Mouse (Mus musculus) kidney, embryonic 14.5 days (tissue): ENCODE data around the gene Kcna10. TPM values are rescaled to one million over a fixed set of nuclear protein-coding genes. Genes with fewer than 3 reads are reported as not detected.

Experiments used
- ATAC-seq: fragments of 200-750 bp; cut with Nextera tagmentation; 2 replicates; pipeline ENCODE4 v1.8.0; 2017; ENCODE audit warnings: moderate number of reproducible peaks, mild to moderate bottlenecking, moderate TSS enrichment, moderate library complexity; ENCODE audit not compliant: low FRiP score, low TSS enrichment
- H3K27ac ChIP-seq: fragments of 300-500 bp; sonication (generic); 2 replicates; pipeline ENCODE4 v1.5.1; 2014; ENCODE audit warnings: low read depth, mild to moderate bottlenecking, low read length, moderate library complexity, mixed read lengths
- H3K27me3 ChIP-seq: fragments of 300-500 bp; sonication (generic); 2 replicates; pipeline ENCODE4 v1.6.1; 2014; ENCODE audit warnings: mild to moderate bottlenecking, low read length; ENCODE audit not compliant: control insufficient read depth, insufficient read depth
- H3K36me3 ChIP-seq: fragments of 300-500 bp; sonication (generic); 2 replicates; pipeline ENCODE4 v1.6.1; 2014; ENCODE audit warnings: low read length, mixed read lengths; ENCODE audit not compliant: control insufficient read depth, insufficient read depth
- H3K4me1 ChIP-seq: fragments of 300-500 bp; sonication (generic); 2 replicates; pipeline ENCODE4 v1.6.1; 2014; ENCODE audit warnings: low read length, mixed read lengths; ENCODE audit not compliant: control insufficient read depth, insufficient read depth
- H3K4me2 ChIP-seq: fragments of 300-500 bp; sonication (generic); replicated peaks from 2 replicates; pipeline ENCODE4 v1.6.1; 2014; ENCODE audit warnings: low read depth, mild to moderate bottlenecking, low read length
- H3K4me3 ChIP-seq: fragments of 300-500 bp; sonication (generic); 2 replicates; pipeline ENCODE4 v1.5.1; 2014; ENCODE audit warnings: mild to moderate bottlenecking, low read length
- H3K9ac ChIP-seq: fragments of 300-500 bp; sonication (generic); 2 replicates; pipeline ENCODE4 v1.6.1; 2014; ENCODE audit warnings: low read depth, mild to moderate bottlenecking, low read length, moderate library complexity
- H3K9me3 ChIP-seq: fragments of 300-500 bp; sonication (generic); 2 replicates; pipeline ENCODE4 v1.6.1; 2016; ENCODE audit warnings: low read length; ENCODE audit not compliant: control insufficient read depth
- WGBS: fragments of 180-500 bp; shearing (Covaris S2); extraction: QIAGEN DNeasy Blood & Tissue Kit; methylation state at CpG from one replicate; pipeline ENCODE4 v1.1.7; 2014; 5-methylcytosine and 5-hydroxymethylcytosine counted together
- polyA plus RNA-seq: library from polyadenylated mRNA; unstranded; fragments of >200 nt; fragmentation: Nextera tagmentation; extraction: Ambion mirVana; gene quantifications from 2 replicates; pipeline ENCODE4 v1.2.1, GENCODE M21; 2014

The Kcna10 gene
- polyA plus RNA-seq, 1 experiment from 2014 or later = not detected

- Histone ChIP-seq H3K4me2 (no peak overlapping the region), H3K4me1 (0 out of 2 replicates have a peak, but pooled peaks cover 5% of the 10 kb centered on the region), H3K27ac (no peak overlapping the region), H3K9ac (no peak overlapping the region), H3K4me3 (no peak overlapping the region), H3K36me3 (no peaks in the 10 kb centered on the region), H3K27me3 (no peaks in the 10 kb centered on the region), H3K9me3 (no peaks in the 10 kb centered on the region)
- ATAC-seq = peak; percentile 28; the same call in 1 of the 2 replicates
- WGBS = 60% methylated on average over 7 of the region's 7 CpGs
These were observed 24.9 kb downstream of the Kcna10 start for GRCm38 (mm10) chr3:107207625-107208253.

GRCm38 (mm10) chr3:107214606-107215005 is 31.8 kb downstream of the Kcna10 start:
- Histone ChIP-seq H3K36me3 (no peaks in the 10 kb centered on the region), H3K4me1 (no peaks in the 10 kb centered on the region), H3K9me3 (no peaks in the 10 kb centered on the region), H3K27ac (no peak overlapping the region), H3K9ac (no peak overlapping the region), H3K27me3 (no peaks in the 10 kb centered on the region), H3K4me3 (no peak overlapping the region), H3K4me2 (no peak overlapping the region)
- 77% methylated on average over 5 of the region's 5 CpGs for WGBS
- ATAC-seq = no peak

GRCm38 (mm10) chr3:107216400-107217100 is 33.7 kb downstream of the Kcna10 start:
- Histone ChIP-seq H3K4me1 (no peaks in the 10 kb centered on the region), H3K9ac (no peak overlapping the region), H3K4me3 (no peak overlapping the region), H3K27ac (no peak overlapping the region), H3K9me3 (no peaks in the 10 kb centered on the region), H3K27me3 (no peaks in the 10 kb centered on the region), H3K36me3 (no peaks in the 10 kb centered on the region), H3K4me2 (no peak overlapping the region)
- 72% methylated on average over 8 of the region's 8 CpGs for WGBS
- ATAC-seq = no peak

- ATAC-seq = no peak
- H3K4me1 ChIP-seq = no peaks in the 10 kb centered on the region
- WGBS = 83% methylated on average over 3 of the region's 3 CpGs
- H3K9ac ChIP-seq = no peak overlapping the region
- no peak overlapping the region for H3K27ac ChIP-seq
- no peaks in the 10 kb centered on the region for H3K27me3 ChIP-seq
- H3K4me3 ChIP-seq = no peak overlapping the region
- no peaks in the 10 kb centered on the region for H3K36me3 ChIP-seq
- no peak overlapping the region for H3K4me2 ChIP-seq
- H3K9me3 ChIP-seq = no peaks in the 10 kb centered on the region
These were observed 34.2 kb downstream of the Kcna10 start for GRCm38 (mm10) chr3:107217101-107217480.

- Histone ChIP-seq H3K36me3 (no peaks in the 10 kb centered on the region), H3K9me3 (no peaks in the 10 kb centered on the region), H3K4me1 (no peaks in the 10 kb centered on the region), H3K4me3 (no peak overlapping the region), H3K9ac (no peak overlapping the region), H3K27ac (no peak overlapping the region), H3K4me2 (no peak overlapping the region), H3K27me3 (no peaks in the 10 kb centered on the region)
- ATAC-seq = no peak
- 91% methylated on average over 7 of the region's 7 CpGs for WGBS
These were observed 35.7 kb downstream of the Kcna10 start for GRCm38 (mm10) chr3:107218572-107218971.

GRCm38 (mm10) chr3:107221608-107222007 is 38.8 kb downstream of the Kcna10 start, which contains the start of gene Cym:
Gene Cym, minus strand, starts transcription at chr3:107221732.
- ATAC-seq = no peak
- no peak within 1 kb of the TSS for H3K4me2 ChIP-seq
- H3K9me3 ChIP-seq = peaks cover 3% of the 10 kb centered on the region; the same call in 1 of the 2 replicates

GRCm38 (mm10) chr3:107223230-107223629 is 40.4 kb downstream of the Kcna10 start:
- peaks cover 3% of the 10 kb centered on the region; the same call in 1 of the 2 replicates for H3K9me3 ChIP-seq
- ATAC-seq = no peak

More at GRCm38 (mm10) chr3:107221608-107222007, 38.8 kb downstream of the Kcna10 start, which contains the start of gene Cym:
- Histone ChIP-seq H3K9ac (no peak within 1 kb of the TSS), H3K27me3 (no peaks in the 10 kb centered on the region), H3K4me1 (no peaks in the 10 kb centered on the region), H3K36me3 (no peaks in the 10 kb centered on the region), H3K27ac (no peak within 1 kb of the TSS), H3K4me3 (no peak within 1 kb of the TSS)
- WGBS = 86% methylated on average over 10 of the region's 10 CpGs

GRCm38 (mm10) chr3:107225820-107226219 is 43.0 kb downstream of the Kcna10 start:
- Histone ChIP-seq H3K27me3 (no peaks in the 10 kb centered on the region), H3K9ac (no peak overlapping the region), H3K4me1 (peaks cover 6% of the 10 kb centered on the region; the same call in 1 of the 2 replicates), H3K4me3 (no peak overlapping the region), H3K4me2 (no peak overlapping the region), H3K9me3 (peaks cover 3% of the 10 kb centered on the region; the same call in 1 of the 2 replicates), H3K36me3 (no peaks in the 10 kb centered on the region), H3K27ac (no peak overlapping the region)
- WGBS = 85% methylated on average over 5 of the region's 5 CpGs
- no peak for ATAC-seq

More at GRCm38 (mm10) chr3:107223230-107223629, 40.4 kb downstream of the Kcna10 start:
- no peaks in the 10 kb centered on the region for H3K36me3 ChIP-seq
- no peak overlapping the region for H3K27ac ChIP-seq
- no peak overlapping the region for H3K4me2 ChIP-seq
- H3K27me3 ChIP-seq = no peaks in the 10 kb centered on the region
- no peaks in the 10 kb centered on the region for H3K4me1 ChIP-seq
- no peak overlapping the region for H3K9ac ChIP-seq
- H3K4me3 ChIP-seq = no peak overlapping the region
- 68% methylated on average over 1 of the region's 1 CpGs for WGBS

- peaks cover 6% of the 10 kb centered on the region for H3K4me1 ChIP-seq
- no peak overlapping the region for H3K9ac ChIP-seq
- H3K27ac ChIP-seq = no peak overlapping the region
- ATAC-seq = no peak
- H3K4me3 ChIP-seq = no peak overlapping the region
- peaks cover 2% of the 10 kb centered on the region; the same call in 1 of the 2 replicates for H3K9me3 ChIP-seq
- 81% methylated on average over 5 of the region's 5 CpGs for WGBS
- no peak overlapping the region for H3K4me2 ChIP-seq
- H3K36me3 ChIP-seq = no peaks in the 10 kb centered on the region
- H3K27me3 ChIP-seq = no peaks in the 10 kb centered on the region
These were observed 46.4 kb downstream of the Kcna10 start for GRCm38 (mm10) chr3:107229221-107229620.
